Mouse (Mus musculus) heart, adult 2 months (tissue): ENCODE data around the gene Pld5. TPM values are rescaled to one million over a fixed set of nuclear protein-coding genes. Genes with fewer than 3 reads are reported as not detected.

Experiments
- DNase-seq, 2 experiments: peaks; one replicate each; pipeline ENCODE4 v3.0.0; 2021
- H3K27ac ChIP-seq: fragments of 200-600 bp; 2 replicates; pipeline ENCODE4 v1.8.1; 2022
- H3K27me3 ChIP-seq: fragments of 200-500 bp; 2 replicates; pipeline ENCODE4 v1.6.1; 2012; ENCODE audit warnings: mild to moderate bottlenecking, low read length, inconsistent platforms, mixed read lengths; ENCODE audit not compliant: control insufficient read depth, insufficient read depth
- H3K36me3 ChIP-seq: fragments of 200-500 bp; 2 replicates; pipeline ENCODE4 v1.6.1; 2012; ENCODE audit warnings: low read length, inconsistent platforms; ENCODE audit not compliant: control insufficient read depth, insufficient read depth
- H3K4me1 ChIP-seq: fragments of 200-500 bp; 2 replicates; pipeline ENCODE4 v1.6.1; 2011; ENCODE audit warnings: low read length; ENCODE audit not compliant: control insufficient read depth, insufficient read depth
- H3K4me3 ChIP-seq: fragments of 200-600 bp; 2 replicates; pipeline ENCODE4 v1.8.1; 2022
- H3K79me2 ChIP-seq: fragments of 200-500 bp; replicated peaks from 2 replicates; pipeline ENCODE4 v1.6.1; 2012; ENCODE audit warnings: mild to moderate bottlenecking, inconsistent platforms, low read length, moderate library complexity, mixed read lengths; ENCODE audit not compliant: control insufficient read depth, insufficient read depth
- H3K9ac ChIP-seq: fragments of 200-500 bp; 2 replicates; pipeline ENCODE4 v1.6.1; 2012; ENCODE audit warnings: low read depth, mild to moderate bottlenecking, control low read depth, inconsistent platforms, low read length, mixed read lengths
- CTCF ChIP-seq: fragments of 200-600 bp; IDR thresholded peaks from 2 replicates; pipeline ENCODE4 v1.8.1; 2022; ENCODE audit warnings: antibody characterized with exemption, mild to moderate bottlenecking, moderate library complexity
- EP300 ChIP-seq: fragments of 200-500 bp; IDR thresholded peaks from 2 replicates; pipeline ENCODE4 v1.6.1; 2011; ENCODE audit warnings: low read depth, low read length, control low read depth; ENCODE audit not compliant: insufficient read depth
- POLR2A ChIP-seq: fragments of 200-500 bp; IDR thresholded peaks from 2 replicates; pipeline ENCODE4 v1.6.1; 2011; ENCODE audit warnings: mild to moderate bottlenecking, low read depth, low read length, control low read depth; ENCODE audit not compliant: insufficient read depth
- WGBS: fragments of 180-500 bp; shearing (Covaris S2); methylation state at CpG from one replicate; pipeline ENCODE4 v1.1.7; 2018; 5-methylcytosine and 5-hydroxymethylcytosine counted together
- intact Hi-C: fragments of 180-260 bp; cut with DNase I; formaldehyde crosslinking; loops from one replicate; pipeline ENCODE4 v1.15.1; 2025
- polyA plus RNA-seq: library from polyadenylated mRNA; depleted of rRNA; stranded (reverse); fragments of >200 nt; gene quantifications from 2 replicates; pipeline ENCODE4 v1.2.3, GENCODE M21; 2012
- total RNA-seq, 2 experiments: library from RNA; stranded (reverse); gene quantifications; 2 replicates each; pipeline ENCODE4 v1.2.3; 2021

The Pld5 gene
- total and polyA plus RNA-seq, 3 experiments: 0.08 to 0.11 TPM; not detected in 1

DNA sequence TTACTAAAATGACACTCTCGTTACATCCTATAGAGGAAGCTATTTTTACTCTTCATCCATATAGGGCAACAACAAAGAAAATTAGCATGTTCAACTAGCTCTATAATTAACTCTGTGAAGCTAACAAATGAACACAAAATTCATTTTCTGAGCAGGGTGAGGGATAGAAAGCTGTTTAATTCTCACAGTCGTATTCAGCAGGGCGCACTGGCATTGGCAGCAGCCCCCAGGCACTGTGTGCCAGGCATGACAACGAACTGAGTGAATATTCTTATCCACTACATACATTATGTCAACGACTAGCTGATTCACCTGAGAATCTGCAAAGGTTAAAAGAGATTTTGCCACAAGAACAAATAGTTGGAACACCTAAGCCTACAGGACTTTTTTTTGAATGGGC, 304.4 kb downstream of the Pld5 start:
- H3K79me2 ChIP-seq: no peaks in the 10 kb centered on the region
- no peak for TF ChIP-seq POLR2A
- no peak for TF ChIP-seq EP300
- no peak for TF ChIP-seq CTCF
- no peak overlapping the region for H3K4me3 ChIP-seq
- no peak overlapping the region for H3K9ac ChIP-seq
- no peak for DNase-seq
- H3K36me3 ChIP-seq: no peaks in the 10 kb centered on the region
- intact Hi-C loops: no loop called here
- no peaks in the 10 kb centered on the region for H3K27me3 ChIP-seq
- 80% methylated on average over 5 of the region's 5 CpGs for WGBS
- H3K27ac ChIP-seq: no peak overlapping the region
- H3K4me1 ChIP-seq: no peaks in the 10 kb centered on the region

GRCm38 (mm10) chr1:175967004-175967745, 307.9 kb downstream of the Pld5 start:
- Histone ChIP-seq H3K27ac (no peak overlapping the region), H3K9ac (no peak overlapping the region), H3K36me3 (no peaks in the 10 kb centered on the region), H3K27me3 (no peaks in the 10 kb centered on the region), H3K4me1 (no peaks in the 10 kb centered on the region), H3K79me2 (no peaks in the 10 kb centered on the region), H3K4me3 (no peak overlapping the region)
- no peak for TF ChIP-seq CTCF
- no peak for TF ChIP-seq EP300
- no peak for TF ChIP-seq POLR2A
- no peak for DNase-seq
- intact Hi-C loops: no loop called here
- 83% methylated on average over 5 of the region's 5 CpGs for WGBS

GRCm38 (mm10) chr1:175961786-175962185, 313.3 kb downstream of the Pld5 start:
- Histone ChIP-seq H3K27ac (no peak overlapping the region), H3K4me3 (no peak overlapping the region), H3K4me1 (no peaks in the 10 kb centered on the region), H3K27me3 (no peaks in the 10 kb centered on the region), H3K79me2 (no peaks in the 10 kb centered on the region), H3K36me3 (no peaks in the 10 kb centered on the region), H3K9ac (no peak overlapping the region)
- TF ChIP-seq POLR2A (no peak), CTCF (no peak), EP300 (no peak)
- intact Hi-C loops: no loop called here
- no peak for DNase-seq
- 64% methylated on average over 2 of the region's 2 CpGs for WGBS

DNA sequence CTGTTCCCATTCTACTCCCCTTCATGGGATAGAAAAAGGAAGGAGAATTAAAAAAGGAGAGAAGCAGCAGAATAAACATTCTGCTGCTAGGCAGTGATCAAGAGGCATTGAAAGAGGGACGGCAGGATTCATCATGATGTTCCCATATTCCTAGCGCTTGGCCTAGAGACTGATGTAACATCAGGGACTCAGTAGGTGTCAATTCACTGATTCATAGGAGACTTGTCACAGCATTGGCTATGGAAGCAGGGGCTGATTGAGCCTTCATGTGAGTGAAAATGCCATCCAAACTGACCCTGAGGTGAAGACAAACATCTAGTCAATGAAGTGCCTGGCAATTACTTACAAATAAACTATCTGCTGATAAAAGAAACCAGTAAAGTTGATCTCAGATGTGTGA, 324.3 kb downstream of the Pld5 start:
- DNase-seq: no peak
- no peaks in the 10 kb centered on the region for H3K36me3 ChIP-seq
- intact Hi-C loops: no loop called here
- TF ChIP-seq EP300: no peak
- TF ChIP-seq POLR2A: no peak
- no peak for TF ChIP-seq CTCF
- no peak overlapping the region for H3K27ac ChIP-seq
- H3K9ac ChIP-seq: no peak overlapping the region
- H3K4me3 ChIP-seq: no peak overlapping the region
- H3K4me1 ChIP-seq: no peaks in the 10 kb centered on the region
- no peaks in the 10 kb centered on the region for H3K27me3 ChIP-seq
- 87% methylated on average over 2 of the region's 2 CpGs for WGBS
- no peaks in the 10 kb centered on the region for H3K79me2 ChIP-seq

GRCm38 (mm10) chr1:175950421-175950820, 324.7 kb downstream of the Pld5 start:
- no peak for DNase-seq
- H3K27me3 ChIP-seq: no peaks in the 10 kb centered on the region
- H3K36me3 ChIP-seq: no peaks in the 10 kb centered on the region
- 76% methylated on average over 3 of the region's 3 CpGs for WGBS
- no peak overlapping the region for H3K9ac ChIP-seq
- H3K27ac ChIP-seq: no peak overlapping the region
- H3K4me1 ChIP-seq: no peaks in the 10 kb centered on the region
- H3K4me3 ChIP-seq: no peak overlapping the region
- no peaks in the 10 kb centered on the region for H3K79me2 ChIP-seq
- intact Hi-C loops: no loop called here
- TF ChIP-seq POLR2A: no peak
- TF ChIP-seq EP300: no peak
- TF ChIP-seq CTCF: no peak

DNA sequence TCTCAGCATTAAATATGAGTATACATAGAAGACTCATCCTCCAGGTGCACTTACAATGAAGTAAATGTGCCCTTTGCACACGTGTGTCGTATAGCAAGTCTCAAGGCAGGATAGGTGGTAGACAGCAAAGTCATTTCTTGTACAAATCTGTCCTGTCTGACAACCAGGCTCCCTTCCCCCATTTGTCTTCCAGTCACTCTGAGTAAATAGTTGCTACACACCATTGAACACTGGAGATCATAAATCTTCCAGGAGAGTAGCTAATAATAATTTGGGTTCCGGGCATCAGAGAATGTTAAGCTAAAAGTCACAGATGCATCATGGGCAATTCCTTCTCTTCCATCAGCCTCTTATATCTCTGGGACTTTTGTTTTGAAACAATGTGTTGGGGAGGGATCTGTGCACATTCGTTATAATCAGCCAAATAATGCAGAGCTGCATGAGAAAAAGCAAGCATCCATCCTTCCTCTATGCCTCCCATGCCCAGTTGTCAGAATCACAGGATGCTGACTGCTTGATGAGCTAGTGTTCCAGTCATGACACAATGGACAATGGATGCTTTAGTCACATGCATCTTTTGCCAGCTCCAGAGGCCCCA, 328.3 kb downstream of the Pld5 start:
- Histone ChIP-seq H3K79me2 (no peaks in the 10 kb centered on the region), H3K27me3 (no peaks in the 10 kb centered on the region), H3K27ac (no peak overlapping the region), H3K4me1 (no peaks in the 10 kb centered on the region), H3K36me3 (no peaks in the 10 kb centered on the region), H3K9ac (no peak overlapping the region), H3K4me3 (no peak overlapping the region)
- no peak for DNase-seq
- TF ChIP-seq EP300 (no peak), CTCF (no peak), POLR2A (no peak)
- WGBS: 67% methylated on average over 4 of the region's 4 CpGs
- intact Hi-C loops: no loop called here
